Mouse (Mus musculus): Measurements from ENCODE around the gene Wfdc3.

- no peak for TF ChIP-seq CTCF (IDR thresholded peaks at IDR 0.05; ENCODE audit: low read depth, low read length)
- TF ChIP-seq POLR2A (IDR thresholded peaks at IDR 0.05; ENCODE audit: borderline replicate concordance, low read depth, low read length) = no peak
Observed at GRCm38 (mm10) chr2:164787779-164788178, 42.0 kb upstream of the Wfdc3 start.

Measured in bone marrow macrophage, adult 2 months (primary cell).